Mouse (Mus musculus): ENCODE measurements around the gene Thbs3.

The Thbs3 gene

GRCm38 (mm10) chr3:89250435-89251040 lies 35.6 kb downstream of the Thbs3 start:
- DNase-seq (ENCODE audit: low spot score in 2 of 2): no peak

GRCm38 (mm10) chr3:89251365-89251895 lies 36.5 kb downstream of the Thbs3 start:
- no peak for DNase-seq (ENCODE audit: low spot score in 2 of 2)

GRCm38 (mm10) chr3:89254994-89255393 lies 40.0 kb downstream of the Thbs3 start:
- DNase-seq (ENCODE audit: low spot score in 2 of 2): no peak

- DNase-seq (ENCODE audit: low spot score in 2 of 2): no peak
Observed at GRCm38 (mm10) chr3:89256177-89256576, 41.2 kb downstream of the Thbs3 start.

DNA sequence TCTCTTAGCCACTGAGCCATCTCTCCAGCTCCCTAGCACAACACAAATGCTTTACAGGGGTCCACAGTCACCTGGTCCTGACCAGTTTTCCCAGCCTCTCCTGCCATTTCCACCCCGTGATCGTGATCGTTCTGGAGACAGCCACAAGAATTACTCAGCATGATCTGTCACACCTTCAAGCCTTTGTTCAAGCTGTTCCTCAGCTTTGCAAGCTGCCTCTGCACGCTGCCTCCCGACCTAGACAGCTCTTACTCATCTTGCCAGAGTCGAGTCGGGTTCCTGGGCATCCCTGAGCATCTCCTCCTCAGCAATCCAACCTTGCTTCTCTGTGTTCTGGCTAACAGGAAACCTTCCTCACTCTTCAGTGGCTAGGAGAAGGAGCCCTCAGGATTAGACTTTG lies 44.1 kb downstream of the Thbs3 start, which contains the start of gene Dpm3:
Gene Dpm3 (plus strand): TSS at position 283 of the 400 bp plus-strand sequence.
- no peak for DNase-seq (ENCODE audit: low spot score in 2 of 2)

DNA sequence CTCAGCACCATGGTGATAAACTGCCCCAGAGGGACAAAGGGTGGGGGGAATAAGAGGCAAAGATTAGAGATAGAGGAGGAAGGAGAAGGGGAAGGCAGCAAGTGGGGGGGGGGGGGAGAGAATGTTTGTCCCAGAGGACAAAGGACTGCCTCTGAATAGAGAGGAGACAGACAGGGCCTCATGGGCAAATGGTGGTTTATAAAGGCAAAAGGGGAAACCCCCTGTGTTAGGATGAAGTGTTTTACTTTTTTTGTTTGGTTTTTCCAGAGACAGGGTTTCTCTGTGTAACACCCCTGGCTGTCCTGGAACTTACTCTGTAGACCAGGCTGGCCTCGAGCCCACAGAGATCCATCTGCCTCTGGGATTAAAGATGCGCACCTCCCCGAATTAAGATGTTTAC lies 45.2 kb downstream of the Thbs3 start:
- no peak for DNase-seq (ENCODE audit: low spot score in 2 of 2)

- DNase-seq (ENCODE audit: low spot score in 2 of 2): no peak
Observed at GRCm38 (mm10) chr3:89262417-89262816, 47.4 kb downstream of the Thbs3 start.

GRCm38 (mm10) chr3:89266439-89266893 lies 51.5 kb downstream of the Thbs3 start:
- DNase-seq (ENCODE audit: low spot score in 2 of 2): peak; percentile 75 to 85

DNA sequence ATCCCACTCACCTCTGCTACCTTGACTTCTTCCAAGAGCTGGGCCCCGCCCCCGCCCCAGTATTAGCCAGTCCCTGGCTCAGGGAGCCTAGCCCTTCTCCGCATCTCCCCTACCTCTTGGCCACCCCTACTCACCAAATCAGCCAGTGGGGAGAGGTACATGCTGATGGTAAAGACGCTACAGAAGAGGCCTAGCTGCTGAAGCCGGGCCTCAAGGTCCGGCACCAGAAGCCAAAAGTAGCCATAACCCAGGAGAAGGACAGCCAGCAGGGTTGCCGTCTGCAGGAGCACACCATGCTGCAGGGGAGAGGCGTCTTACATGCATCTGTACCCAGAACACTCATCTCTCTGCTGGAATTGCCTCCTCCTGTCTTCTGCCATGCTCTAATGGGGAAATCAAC lies 53.9 kb downstream of the Thbs3 start:
- no peak for DNase-seq (ENCODE audit: low spot score in 2 of 2)

DNA sequence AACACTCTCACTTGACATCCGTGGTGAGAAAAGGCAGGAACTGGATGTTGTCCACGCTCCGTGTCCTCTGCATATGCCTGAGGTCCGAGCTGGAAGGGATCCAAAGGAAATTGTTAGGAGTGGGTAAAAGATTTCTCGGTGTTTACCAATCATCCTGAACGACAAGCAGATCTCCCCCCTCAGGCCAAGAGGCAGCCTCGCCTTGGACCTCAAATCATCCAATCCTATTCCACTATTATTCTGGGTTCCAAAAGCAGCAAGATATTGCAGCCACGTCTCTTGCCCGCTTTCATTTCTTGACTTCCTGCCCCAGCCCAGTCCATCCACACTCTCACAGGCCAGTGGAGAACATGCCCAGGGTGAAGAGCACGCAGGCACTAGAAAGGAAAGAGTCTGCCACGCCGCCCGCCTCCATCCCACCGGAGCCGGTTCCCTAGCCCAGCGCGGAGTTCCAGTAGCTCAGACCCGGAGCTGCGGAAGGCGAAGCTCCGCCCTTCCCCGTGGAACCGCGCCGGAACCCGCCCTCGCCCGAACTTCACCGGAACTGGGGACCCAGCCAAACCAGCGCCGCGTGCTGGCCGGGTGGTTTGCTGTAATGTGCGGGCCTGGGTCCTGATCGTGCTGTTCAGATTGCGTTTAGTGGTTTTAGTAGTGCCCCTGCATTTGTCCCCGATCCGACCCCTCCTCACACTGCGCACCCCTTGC lies 55.2 kb downstream of the Thbs3 start, which contains the start of gene Slc50a1:
Gene Slc50a1 (minus strand): TSS at position 520 of the 705 bp plus-strand sequence.
- DNase-seq (ENCODE audit: low spot score in 2 of 2): peak; percentile 81 to 88

GRCm38 (mm10) chr3:89270891-89271290 lies 55.9 kb downstream of the Thbs3 start:
- peak; percentile 60 to 66 for DNase-seq (ENCODE audit: low spot score in 2 of 2)

- no peak for DNase-seq (ENCODE audit: low spot score in 2 of 2)
Observed at GRCm38 (mm10) chr3:89271760-89272159, 56.8 kb downstream of the Thbs3 start.

GRCm38 (mm10) chr3:89276061-89276460 lies 61.1 kb downstream of the Thbs3 start:
- no peak for DNase-seq (ENCODE audit: low spot score in 2 of 2)

Measured in frontal cortex, postnatal 36 days (tissue).